Mouse (Mus musculus) megakaryocyte-erythroid progenitor cell, adult 5-6 weeks (primary cell): ENCODE data around the gene Phpt1. TPM values are rescaled to one million over a fixed set of nuclear protein-coding genes. Genes with fewer than 3 reads are reported as not detected.

Experiments
- ATAC-seq: replicated peaks from 2 replicates; pipeline ENCODE4 v1.8.0; 2016; ENCODE audit warnings: mild to moderate bottlenecking, inconsistent platforms; ENCODE audit not compliant: severe bottlenecking, poor library complexity, low FRiP score, low TSS enrichment
- total RNA-seq, 2 experiments: library from RNA; stranded (forward) in 1 of 2; stranded (reverse) in 1 of 2; fragments of 200-1000, 215-1000 nt in 1 of 2; fragments of >200 nt in 1 of 2; fragmentation: Nextera tagmentation in 1 of 2; gene quantifications; 2 replicates each; pipeline ENCODE4 v1.2.3; 2014 to 2017

Phpt1 gene
- total RNA-seq, 2 experiments from 2014 or later, result 19.1 to 36.5 TPM

- ATAC-seq, result no peak
Observed at GRCm38 (mm10) chr2:25583571-25583970, 8.5 kb upstream of the Phpt1 start.

- no peak for ATAC-seq
Observed at GRCm38 (mm10) chr2:25583120-25583481, 8.1 kb upstream of the Phpt1 start.

GRCm38 (mm10) chr2:25582466-25583119, 7.6 kb upstream of the Phpt1 start:
- no peak; the same call in 1 of the 2 replicates for ATAC-seq

- ATAC-seq, result no peak
Observed at GRCm38 (mm10) chr2:25581901-25582301, 6.9 kb upstream of the Phpt1 start.

- peak; percentile 69 for ATAC-seq
Observed at GRCm38 (mm10) chr2:25581294-25581864, 6.4 kb upstream of the Phpt1 start, which contains the start of gene Ajm1. Ajm1 (minus strand) TSS chr2:25581757.

- no peak for ATAC-seq
Observed at GRCm38 (mm10) chr2:25580621-25581101, 5.6 kb upstream of the Phpt1 start.

GRCm38 (mm10) chr2:25579737-25580460, 4.9 kb upstream of the Phpt1 start:
- ATAC-seq, result no peak

GRCm38 (mm10) chr2:25578796-25579736, 4.0 kb upstream of the Phpt1 start:
- no peak for ATAC-seq

- ATAC-seq, result no peak
Observed at GRCm38 (mm10) chr2:25577951-25578795, 3.1 kb upstream of the Phpt1 start.

GRCm38 (mm10) chr2:25576965-25577891, 2.2 kb upstream of the Phpt1 start:
- no peak for ATAC-seq

GRCm38 (mm10) chr2:25576028-25576850, 1.2 kb upstream of the Phpt1 start:
- ATAC-seq, result no peak

- no peak for ATAC-seq
Observed at GRCm38 (mm10) chr2:25575432-25576027, 506 bp upstream of the Phpt1 start.

GRCm38 (mm10) chr2:25574136-25574535, 888 bp downstream of the Phpt1 start:
- no peak for ATAC-seq

- ATAC-seq, result no peak
Observed at GRCm38 (mm10) chr2:25573068-25573467, 2.0 kb downstream of the Phpt1 start.

- no peak for ATAC-seq
Observed at GRCm38 (mm10) chr2:25571221-25571620, 3.8 kb downstream of the Phpt1 start.

- ATAC-seq, result no peak
Observed at GRCm38 (mm10) chr2:25569323-25569722, 5.7 kb downstream of the Phpt1 start.
